Mouse (Mus musculus) liver, embryonic 16.5 days (tissue): ENCODE results near the gene Adgrb3. TPM values are rescaled to one million over a fixed set of nuclear protein-coding genes. Genes with fewer than 3 reads are reported as not detected.

Experiments
- ATAC-seq: fragments of 200-750 bp; cut with Nextera tagmentation; 2 replicates; pipeline ENCODE4 v1.8.0; 2017; ENCODE audit warnings: low read depth, mild to moderate bottlenecking, moderate number of reproducible peaks, moderate library complexity
- H3K27ac ChIP-seq: fragments of 300-500 bp; sonication (generic); 2 replicates; pipeline ENCODE4 v1.5.1; 2014; ENCODE audit warnings: mild to moderate bottlenecking, low read length
- H3K27me3 ChIP-seq: fragments of 300-500 bp; sonication (generic); 2 replicates; pipeline ENCODE4 v1.6.1; 2014; ENCODE audit warnings: low read depth, low read length, mixed read lengths; ENCODE audit not compliant: control insufficient read depth, insufficient read depth
- H3K36me3 ChIP-seq: fragments of 300-500 bp; sonication (generic); 2 replicates; pipeline ENCODE4 v1.6.1; 2014; ENCODE audit warnings: mild to moderate bottlenecking; ENCODE audit not compliant: control insufficient read depth, insufficient read depth
- H3K4me1 ChIP-seq: fragments of 300-500 bp; sonication (generic); 2 replicates; pipeline ENCODE4 v1.6.1; 2014; ENCODE audit warnings: low read depth, low read length, mixed read lengths; ENCODE audit not compliant: control insufficient read depth
- H3K4me2 ChIP-seq: fragments of 300-500 bp; sonication (generic); 2 replicates; pipeline ENCODE4 v1.6.1; 2014; ENCODE audit warnings: low read depth, low read length, mixed read lengths
- H3K4me3 ChIP-seq: fragments of 300-500 bp; sonication (generic); 2 replicates; pipeline ENCODE4 v1.5.1; 2014; ENCODE audit warnings: low read depth, mild to moderate bottlenecking, low read length
- H3K9ac ChIP-seq: fragments of 300-500 bp; sonication (generic); 2 replicates; pipeline ENCODE4 v1.6.1; 2014; ENCODE audit warnings: low read depth, low read length
- H3K9me3 ChIP-seq: fragments of 300-500 bp; sonication (generic); replicated peaks from 2 replicates; pipeline ENCODE4 v1.6.1; 2016; ENCODE audit warnings: low read length; ENCODE audit not compliant: control insufficient read depth
- WGBS: fragments of 180-500 bp; shearing (Covaris S2); extraction: QIAGEN DNeasy Blood & Tissue Kit; methylation state at CpG from one replicate; pipeline ENCODE4 v1.1.7; 2014; ENCODE audit not compliant: insufficient replicate concordance; 5-methylcytosine and 5-hydroxymethylcytosine counted together
- polyA plus RNA-seq: library from polyadenylated mRNA; unstranded; fragments of >200 nt; fragmentation: Nextera tagmentation; extraction: Ambion mirVana; gene quantifications from 2 replicates; pipeline ENCODE4 v1.2.1, GENCODE M21; 2015

Adgrb3 gene
- polyA plus RNA-seq, 1 experiment from 2014 or later: not detected

GRCm38 (mm10) chr1:25462612-25463011 is 366.9 kb downstream of the Adgrb3 start:
- 27% methylated on average over 1 of the region's 1 CpGs for WGBS

GRCm38 (mm10) chr1:25435506-25435905 is 394.0 kb downstream of the Adgrb3 start:
- H3K4me3 ChIP-seq: no peak overlapping the region
- WGBS: 37% methylated on average over 2 of the region's 2 CpGs
- ATAC-seq: no peak

More at GRCm38 (mm10) chr1:25462612-25463011, 366.9 kb downstream of the Adgrb3 start:
- no peaks in the 10 kb centered on the region for H3K27me3 ChIP-seq
- no peaks in the 10 kb centered on the region for H3K36me3 ChIP-seq
- no peaks in the 10 kb centered on the region for H3K4me1 ChIP-seq
- no peak overlapping the region for H3K4me2 ChIP-seq
- ATAC-seq: no peak
- H3K9ac ChIP-seq: no peak overlapping the region
- H3K4me3 ChIP-seq: no peak overlapping the region
- H3K9me3 ChIP-seq: no peaks in the 10 kb centered on the region
- H3K27ac ChIP-seq: no peak overlapping the region

GRCm38 (mm10) chr1:25430219-25430862 is 399.2 kb downstream of the Adgrb3 start:
- Histone ChIP-seq H3K9ac (no peak overlapping the region), H3K36me3 (no peaks in the 10 kb centered on the region), H3K4me1 (no peaks in the 10 kb centered on the region), H3K4me2 (no peak overlapping the region), H3K27me3 (no peaks in the 10 kb centered on the region), H3K27ac (no peak overlapping the region), H3K9me3 (no peaks in the 10 kb centered on the region), H3K4me3 (no peak overlapping the region)
- ATAC-seq: no peak
- WGBS: 61% methylated on average over 16 of the region's 16 CpGs

More at GRCm38 (mm10) chr1:25435506-25435905, 394.0 kb downstream of the Adgrb3 start:
- Histone ChIP-seq H3K27me3 (no peaks in the 10 kb centered on the region), H3K9ac (no peak overlapping the region), H3K4me2 (no peak overlapping the region), H3K4me1 (no peaks in the 10 kb centered on the region), H3K36me3 (no peaks in the 10 kb centered on the region), H3K9me3 (no peaks in the 10 kb centered on the region), H3K27ac (no peak overlapping the region)

GRCm38 (mm10) chr1:25420701-25421100 is 408.8 kb downstream of the Adgrb3 start:
- WGBS: 71% methylated on average over 2 of the region's 2 CpGs
- Histone ChIP-seq H3K9me3 (no peaks in the 10 kb centered on the region; the same call in 1 of the 2 replicates), H3K9ac (no peak overlapping the region)

GRCm38 (mm10) chr1:25419378-25419777 is 410.1 kb downstream of the Adgrb3 start:
- no peak overlapping the region for H3K9ac ChIP-seq
- H3K4me2 ChIP-seq: no peak overlapping the region
- no peaks in the 10 kb centered on the region for H3K36me3 ChIP-seq
- no peaks in the 10 kb centered on the region for H3K27me3 ChIP-seq
- no peak overlapping the region for H3K27ac ChIP-seq
- H3K4me3 ChIP-seq: no peak overlapping the region
- no peaks in the 10 kb centered on the region for H3K4me1 ChIP-seq
- no peaks in the 10 kb centered on the region; the same call in 1 of the 2 replicates for H3K9me3 ChIP-seq
- no peak for ATAC-seq

More at GRCm38 (mm10) chr1:25420701-25421100, 408.8 kb downstream of the Adgrb3 start:
- no peaks in the 10 kb centered on the region for H3K4me1 ChIP-seq
- ATAC-seq: no peak
- H3K27ac ChIP-seq: no peak overlapping the region
- no peak overlapping the region for H3K4me3 ChIP-seq
- H3K27me3 ChIP-seq: no peaks in the 10 kb centered on the region
- H3K36me3 ChIP-seq: no peaks in the 10 kb centered on the region
- no peak overlapping the region for H3K4me2 ChIP-seq

- no peak overlapping the region for H3K27ac ChIP-seq
- no peak overlapping the region for H3K4me3 ChIP-seq
- no peaks in the 10 kb centered on the region for H3K4me1 ChIP-seq
- H3K36me3 ChIP-seq: no peaks in the 10 kb centered on the region
- H3K9ac ChIP-seq: no peak overlapping the region
- H3K4me2 ChIP-seq: no peak overlapping the region
- H3K27me3 ChIP-seq: no peaks in the 10 kb centered on the region
- 58% methylated on average over 2 of the region's 2 CpGs for WGBS
- H3K9me3 ChIP-seq: no peaks in the 10 kb centered on the region
- no peak for ATAC-seq
Measured at GRCm38 (mm10) chr1:25415084-25415483, 414.4 kb downstream of the Adgrb3 start.

GRCm38 (mm10) chr1:25364186-25364585 is 465.3 kb downstream of the Adgrb3 start:
- no peaks in the 10 kb centered on the region for H3K36me3 ChIP-seq
- H3K27me3 ChIP-seq: no peaks in the 10 kb centered on the region
- H3K9me3 ChIP-seq: no peaks in the 10 kb centered on the region
- H3K4me1 ChIP-seq: no peaks in the 10 kb centered on the region
- H3K27ac ChIP-seq: no peak overlapping the region
- 61% methylated on average over 2 of the region's 2 CpGs for WGBS
- no peak overlapping the region for H3K4me2 ChIP-seq
- no peak overlapping the region for H3K9ac ChIP-seq
- ATAC-seq: no peak
- H3K4me3 ChIP-seq: no peak overlapping the region

GRCm38 (mm10) chr1:25358554-25358953 is 471.0 kb downstream of the Adgrb3 start:
- Histone ChIP-seq H3K27ac (no peak overlapping the region), H3K36me3 (no peaks in the 10 kb centered on the region), H3K9me3 (no peaks in the 10 kb centered on the region; the same call in 1 of the 2 replicates), H3K9ac (no peak overlapping the region), H3K4me3 (no peak overlapping the region), H3K4me2 (no peak overlapping the region), H3K27me3 (no peaks in the 10 kb centered on the region), H3K4me1 (no peaks in the 10 kb centered on the region)
- no peak for ATAC-seq
- WGBS: 62% methylated on average over 4 of the region's 4 CpGs

- Histone ChIP-seq H3K9me3 (no peaks in the 10 kb centered on the region; the same call in 1 of the 2 replicates), H3K27ac (no peak overlapping the region), H3K36me3 (no peaks in the 10 kb centered on the region), H3K4me1 (no peaks in the 10 kb centered on the region), H3K4me3 (no peak overlapping the region), H3K27me3 (no peaks in the 10 kb centered on the region), H3K9ac (no peak overlapping the region), H3K4me2 (no peak overlapping the region)
- 77% methylated on average over 5 of the region's 5 CpGs for WGBS
- ATAC-seq: no peak
Measured at GRCm38 (mm10) chr1:25355486-25355885, 474.0 kb downstream of the Adgrb3 start.
